Mouse (Mus musculus) lung, postnatal 36 days (tissue): ENCODE measurements around the gene Vps26a.
"Not testable (repeated sequence)": the region's sequence is repeated elsewhere in the genome, so short reads cannot be mapped to it uniquely, and the experiment has no call there.

Experiments
- DNase-seq: peaks from one replicate; pipeline ENCODE4 v3.0.0; 2022; ENCODE audit warnings: mixed read lengths

Gene Vps26a

DNA sequence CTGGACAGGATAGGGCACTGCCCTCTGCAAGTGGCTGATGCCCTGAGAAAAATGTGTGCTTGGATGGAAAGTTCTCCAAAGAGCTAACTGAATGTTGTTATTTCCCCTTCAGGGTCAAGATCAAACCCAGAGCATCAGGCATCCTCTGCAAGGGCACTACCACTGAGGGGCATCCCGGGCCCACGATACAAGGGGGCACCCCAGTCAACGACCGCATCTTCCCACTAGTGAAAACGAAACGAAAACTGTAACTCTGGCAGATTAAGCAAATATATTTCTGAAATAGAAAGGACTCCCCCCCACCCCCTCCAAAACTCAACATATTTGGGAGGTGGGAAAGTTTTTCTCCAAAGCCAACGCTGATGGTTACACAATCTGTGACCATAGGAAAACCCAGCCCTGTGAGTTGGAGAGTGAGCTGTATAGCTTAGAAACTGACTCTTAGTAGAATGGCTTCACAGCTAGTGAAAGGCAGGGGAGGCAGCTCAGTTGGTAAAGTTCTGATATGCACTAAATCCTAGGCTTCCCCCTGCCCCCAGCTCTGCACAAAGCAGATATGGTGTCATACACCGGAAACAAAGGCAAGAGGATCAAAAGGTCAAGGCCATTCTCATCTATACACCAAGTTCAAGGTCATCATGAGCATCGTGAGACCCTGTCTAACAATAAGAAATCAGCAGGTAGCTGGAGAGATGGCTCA, 14.5 kb upstream of the Vps26a start:
- no peak for DNase-seq

DNA sequence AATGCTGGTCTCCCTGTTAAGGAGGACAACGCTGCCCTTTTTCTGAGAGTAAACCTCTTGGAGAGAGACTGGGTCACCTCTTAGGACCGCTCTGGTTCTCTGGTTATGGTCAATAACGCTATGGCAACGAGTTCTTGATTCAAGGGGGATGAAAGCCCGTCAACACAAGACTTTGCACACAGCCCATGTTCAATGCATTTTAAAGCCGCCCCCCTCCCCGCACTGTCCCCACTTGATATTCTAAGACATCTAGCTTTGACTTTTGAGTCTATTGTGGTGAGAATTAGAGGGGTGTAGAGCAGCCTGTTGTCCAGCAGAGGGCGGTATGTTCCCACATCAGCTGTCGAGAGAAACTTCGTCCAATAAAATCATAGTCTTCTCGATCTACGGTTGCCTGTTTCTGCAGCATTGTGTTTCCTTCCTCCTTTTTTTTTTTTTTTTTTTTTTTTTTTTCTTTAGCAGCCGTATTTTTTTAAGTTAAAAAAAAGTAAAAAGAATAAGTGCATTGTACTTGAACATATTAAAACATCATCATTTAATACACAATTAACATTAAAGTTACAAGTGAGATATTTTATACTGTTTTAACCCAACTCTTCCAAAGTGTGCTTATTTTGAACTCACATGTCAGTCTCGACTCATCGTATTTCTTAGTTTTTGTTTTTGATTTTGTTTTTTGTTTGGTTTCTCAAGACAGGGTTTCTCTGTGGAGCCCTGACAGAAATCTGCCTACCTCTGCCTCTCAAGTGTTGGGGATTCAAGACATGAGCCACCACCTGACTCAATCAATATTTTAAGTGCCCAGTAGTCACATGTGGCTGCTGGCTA, 13.7 kb upstream of the Vps26a start:
- DNase-seq: peak; percentile 78

DNA sequence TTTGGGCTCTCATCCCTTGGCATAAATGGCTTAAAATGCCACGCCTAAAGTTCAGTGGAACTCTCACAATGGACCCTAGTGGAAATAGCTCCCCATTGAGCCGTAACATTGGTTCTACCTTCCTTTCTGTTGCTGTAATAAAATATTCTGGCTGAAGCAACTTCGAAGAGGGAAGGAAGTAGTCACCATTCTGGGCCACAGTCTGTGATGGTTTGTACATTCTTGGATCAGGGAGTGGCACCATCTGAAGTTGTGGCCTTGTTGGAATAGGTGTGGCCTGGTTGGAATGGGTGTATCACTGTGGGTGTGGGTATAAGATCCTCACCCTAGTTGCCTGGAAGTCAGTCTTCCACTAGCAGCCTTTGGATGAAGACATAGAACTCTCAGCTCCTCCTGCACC, 5.1 kb upstream of the Vps26a start:
- not testable (repeated sequence) for DNase-seq

DNA sequence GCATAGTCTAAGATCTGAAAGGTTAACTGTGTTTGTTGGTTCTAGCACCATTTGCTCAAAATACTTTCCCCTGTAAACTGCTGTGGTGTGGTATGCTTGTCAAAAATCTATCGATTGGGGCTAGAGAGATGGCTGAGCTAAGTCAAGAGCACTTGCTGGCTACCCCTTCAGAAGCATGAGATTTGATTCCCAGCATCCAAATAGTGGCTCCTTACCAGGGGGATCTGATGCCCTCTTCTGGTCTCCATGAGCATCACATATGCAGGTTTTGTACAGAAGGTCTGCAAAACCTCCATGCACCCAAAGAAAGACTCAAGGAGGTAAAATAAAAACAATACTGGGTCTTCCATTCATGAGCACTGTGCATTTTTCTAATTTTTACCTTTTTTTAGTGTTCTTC, 1.7 kb upstream of the Vps26a start:
- peak; percentile 79 for DNase-seq

DNA sequence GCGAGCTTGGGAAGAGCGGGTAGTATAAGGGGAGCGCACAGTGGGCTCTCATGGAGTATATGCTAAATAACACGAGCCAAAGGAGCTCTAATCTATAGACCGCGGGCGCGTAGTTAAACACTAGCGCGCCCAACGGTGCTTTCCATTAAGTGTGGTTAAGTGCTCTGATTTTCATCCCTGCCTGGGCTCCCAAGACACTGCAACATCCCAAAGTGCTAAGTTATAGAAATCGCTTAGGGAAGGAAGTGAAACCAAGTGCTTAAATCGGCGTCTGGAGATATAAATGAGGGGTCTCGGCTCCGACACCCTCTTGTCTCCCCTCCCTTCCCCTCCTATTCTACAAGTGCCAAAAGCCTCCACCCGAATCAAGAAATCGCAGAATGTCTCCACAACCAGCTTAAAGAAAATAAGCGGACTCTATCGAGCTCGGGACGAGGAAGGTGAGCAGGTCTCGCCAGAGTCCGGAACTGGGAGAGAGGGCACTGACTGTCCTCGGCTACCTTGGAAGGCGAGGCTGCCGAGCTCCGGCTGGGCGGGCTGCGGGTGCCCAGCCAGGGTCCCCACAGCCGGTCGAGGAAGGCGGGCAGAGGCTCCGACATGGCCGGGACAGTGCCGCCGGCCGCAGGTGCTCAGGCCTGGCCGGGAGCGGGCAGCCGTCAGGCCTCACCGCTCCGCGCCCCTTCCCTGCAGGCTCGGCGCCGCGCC, 575 bp downstream of the Vps26a start:
- peak; percentile 51 for DNase-seq

DNA sequence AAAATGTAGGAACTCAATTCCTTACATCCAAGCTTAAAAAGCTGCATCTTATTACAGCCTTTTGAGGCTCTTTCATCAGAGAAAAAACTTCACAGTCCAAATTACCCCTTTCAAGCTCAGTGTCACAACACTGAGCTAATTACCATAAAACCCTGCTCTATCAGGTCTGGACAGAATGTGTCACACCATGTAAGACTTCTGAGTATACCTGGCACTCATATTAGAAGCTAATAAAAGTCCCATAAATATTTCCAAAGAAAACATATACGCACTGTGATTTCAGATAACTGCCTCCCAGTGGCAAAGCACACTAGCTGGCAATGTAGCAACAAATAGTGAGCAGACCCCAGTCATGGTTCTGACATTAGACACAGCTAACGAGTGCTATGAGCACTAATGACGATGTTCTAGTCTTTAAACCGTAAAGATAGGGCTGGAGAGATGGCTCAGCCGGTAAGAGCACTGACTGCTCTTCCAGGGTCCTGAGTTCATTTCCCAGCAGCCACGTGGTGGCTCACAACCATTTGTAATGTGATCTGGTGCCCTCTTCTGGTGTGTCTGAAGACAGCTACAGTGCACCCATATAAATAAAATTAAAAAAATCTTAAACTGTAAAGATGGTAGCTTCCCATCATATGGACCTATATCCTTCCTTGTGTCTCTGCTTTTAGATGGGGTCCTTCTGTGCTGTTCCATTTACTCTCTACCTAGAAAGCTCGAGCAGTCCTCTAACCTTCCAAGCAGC, 5.3 kb downstream of the Vps26a start:
- no peak for DNase-seq

DNA sequence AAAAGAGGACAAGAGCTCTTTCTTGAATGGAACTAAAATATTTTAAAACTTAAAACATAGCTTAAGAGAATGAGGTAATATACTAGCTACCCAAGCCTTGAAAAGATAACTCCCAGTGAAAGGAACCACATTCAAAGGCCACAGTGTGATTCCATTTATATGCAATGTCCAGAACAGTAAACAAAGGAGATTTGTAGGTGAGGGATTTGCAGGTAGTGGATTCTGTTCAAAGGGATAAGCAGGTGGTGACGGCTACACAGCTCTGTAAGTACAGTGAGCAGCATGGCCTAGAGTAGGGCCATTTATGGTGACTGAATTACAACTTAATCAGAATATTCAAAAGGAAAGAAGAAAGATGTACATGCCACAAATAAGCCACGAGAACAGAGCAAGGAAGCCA, 9.6 kb downstream of the Vps26a start:
- no peak for DNase-seq

DNA sequence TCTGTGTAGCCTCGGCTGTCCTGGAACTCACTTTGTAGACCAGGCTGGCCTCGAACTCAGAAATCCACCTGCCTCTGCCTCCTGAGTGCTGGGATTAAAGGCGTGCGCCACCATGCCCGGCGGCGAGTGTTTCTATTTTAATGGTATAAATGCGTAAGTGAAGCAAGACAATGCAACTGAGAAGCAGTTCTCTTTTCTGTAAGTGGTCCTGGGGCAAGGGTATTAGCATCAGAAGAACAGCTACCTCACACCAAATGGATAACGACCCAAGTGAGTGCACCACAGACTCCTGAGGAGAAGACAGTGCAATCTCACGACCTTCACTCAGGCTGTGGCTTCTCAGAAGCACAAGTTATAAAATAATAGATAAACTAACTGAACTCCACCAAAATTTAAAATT, 11.7 kb downstream of the Vps26a start:
- DNase-seq: no peak

DNA sequence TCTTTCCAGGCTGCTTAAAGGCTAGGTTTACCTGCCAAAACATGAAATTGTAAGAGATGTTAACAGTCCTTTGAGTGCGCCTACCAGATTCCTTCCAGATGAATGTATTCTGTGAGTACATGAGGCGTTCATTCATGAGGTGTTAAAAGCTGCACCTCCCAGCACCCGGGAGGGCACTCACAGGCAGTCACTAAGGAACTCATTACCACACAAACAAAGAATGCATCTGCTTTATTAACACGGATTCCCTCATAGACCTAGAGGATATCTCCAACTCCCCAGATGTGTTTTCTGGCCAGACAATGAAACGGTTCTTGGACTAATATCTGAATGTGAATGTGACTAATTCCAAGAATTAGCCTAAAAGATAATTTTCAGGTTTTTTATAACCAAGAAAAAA, 15.5 kb downstream of the Vps26a start:
- no peak for DNase-seq

DNA sequence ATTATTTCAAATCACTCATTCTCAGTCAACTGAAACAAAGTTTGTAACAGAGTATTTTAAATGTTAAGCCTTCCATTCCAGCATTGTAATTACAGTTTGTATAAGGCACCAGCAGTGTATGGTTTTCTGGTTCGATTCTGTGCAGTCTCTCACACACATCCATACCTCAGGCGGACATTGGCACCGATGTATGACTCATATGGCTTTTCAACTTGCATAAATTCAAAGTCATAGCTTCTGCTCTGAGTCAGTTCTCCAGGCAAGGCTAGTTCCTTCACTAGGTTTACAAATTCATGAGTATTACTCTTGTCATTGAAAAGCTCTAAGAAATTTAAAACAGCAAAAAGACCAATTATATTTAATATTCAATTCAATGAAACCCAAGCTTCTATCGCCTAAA, 16.9 kb downstream of the Vps26a start:
- no peak for DNase-seq

DNA sequence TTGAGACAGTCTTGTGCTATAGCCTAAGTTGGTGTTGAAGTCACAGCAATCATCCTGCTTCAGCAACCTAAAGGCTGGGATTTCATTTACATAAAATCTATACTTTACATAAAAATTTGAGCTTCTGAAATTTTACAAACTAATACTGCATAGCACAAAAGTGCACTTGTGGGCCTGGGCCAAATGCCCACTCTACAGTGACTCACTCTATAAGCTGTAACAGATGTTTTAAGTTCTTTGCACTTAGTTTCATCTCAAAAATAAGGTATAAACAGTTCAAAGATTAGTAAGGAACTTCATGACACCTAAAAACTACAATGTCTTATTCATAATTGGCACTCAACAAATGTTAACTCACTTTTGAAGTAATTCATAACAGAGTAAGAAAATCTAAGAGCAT, 25.3 kb downstream of the Vps26a start:
- no peak for DNase-seq

DNA sequence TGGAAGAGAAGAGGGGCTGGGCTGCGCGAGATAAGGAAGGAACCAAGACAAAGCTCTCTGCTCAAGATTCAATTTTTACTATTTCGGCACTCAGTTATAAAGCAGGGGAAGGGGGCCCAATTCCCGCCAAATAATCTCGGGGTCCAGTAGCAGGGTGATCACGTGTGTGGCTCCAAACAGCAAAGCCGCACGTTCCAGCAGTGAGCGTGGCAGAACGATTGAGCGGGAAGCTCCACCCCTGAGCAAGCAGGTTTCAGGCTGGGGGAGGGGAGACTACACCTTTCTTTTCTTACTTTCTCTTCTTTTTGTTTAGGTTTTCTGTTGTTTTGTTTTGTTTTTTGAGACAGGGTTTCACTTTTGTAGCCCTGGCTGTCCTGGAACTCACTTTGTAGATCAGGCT, 34.6 kb downstream of the Vps26a start:
- DNase-seq: not testable (repeated sequence)

DNA sequence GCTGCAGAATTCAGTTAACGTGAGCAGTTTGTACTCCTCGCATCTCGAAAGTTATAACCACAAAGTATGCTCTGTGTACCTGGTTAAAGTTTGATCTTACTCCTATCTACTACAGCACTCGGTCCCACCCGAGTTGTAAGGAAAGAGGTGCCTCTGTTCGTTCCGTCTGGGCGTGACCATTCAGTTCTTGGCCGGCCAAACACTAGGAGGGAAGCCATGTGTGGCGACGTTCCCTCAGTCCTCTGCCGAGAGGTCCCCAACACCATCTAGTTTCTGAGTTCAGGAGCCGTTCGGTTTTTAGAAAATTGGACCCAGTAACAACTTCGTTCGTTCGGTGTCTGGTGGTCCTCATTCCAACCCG, 36.3 kb downstream of the Vps26a start:
- no peak for DNase-seq

DNA sequence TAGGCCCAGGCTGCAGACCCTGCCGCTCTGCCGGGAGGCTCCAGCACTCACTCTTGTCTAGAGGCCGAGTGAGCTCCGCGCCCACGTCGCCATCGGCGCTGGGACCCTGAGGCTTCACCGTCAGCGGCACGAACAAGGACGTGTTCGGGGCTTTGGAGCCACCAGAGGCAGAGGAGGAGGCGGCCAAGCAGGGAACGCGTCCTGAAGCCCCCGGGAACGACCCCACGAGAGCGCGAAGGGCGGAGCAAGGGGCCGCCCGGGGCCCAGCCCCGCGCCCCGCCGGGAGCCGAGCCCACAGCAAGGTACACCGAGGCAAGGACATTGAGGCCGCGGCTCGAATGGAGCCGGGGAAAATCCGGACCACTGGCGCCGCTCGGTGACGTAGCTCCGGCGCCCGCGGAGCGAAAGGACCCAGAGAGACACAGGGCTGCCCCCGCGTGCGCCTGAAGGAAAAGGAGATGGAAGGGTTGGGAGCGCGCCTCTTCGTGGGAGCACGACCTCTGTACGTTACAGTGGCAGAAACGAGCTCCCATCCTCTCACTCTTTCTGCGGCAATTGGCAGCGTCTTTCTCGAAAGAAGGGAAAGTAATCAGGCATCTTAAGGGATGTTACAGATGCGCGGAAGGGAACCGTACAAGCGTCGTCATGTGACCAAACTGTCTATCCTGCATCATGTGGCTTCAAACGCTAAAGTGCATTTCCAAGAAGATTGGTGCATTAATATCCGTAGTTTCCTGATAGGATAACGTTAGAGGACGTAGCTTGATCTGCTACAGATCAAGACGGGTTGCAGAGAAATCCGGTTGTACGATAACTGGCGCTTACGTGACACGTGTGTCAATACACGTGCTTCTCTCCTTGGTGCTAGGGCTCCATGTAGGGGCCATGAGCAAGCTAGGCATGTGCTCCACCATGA, 37.0 kb downstream of the Vps26a start, which contains the start of the genes 4930507D05Rik and Supv3l1:
Gene 4930507D05Rik (plus strand): TSS at position 126 of the 916 bp plus-strand sequence.
Gene Supv3l1 (minus strand): TSS at position 375 of the 916 bp plus-strand sequence.
- DNase-seq: peak; percentile 94

DNA sequence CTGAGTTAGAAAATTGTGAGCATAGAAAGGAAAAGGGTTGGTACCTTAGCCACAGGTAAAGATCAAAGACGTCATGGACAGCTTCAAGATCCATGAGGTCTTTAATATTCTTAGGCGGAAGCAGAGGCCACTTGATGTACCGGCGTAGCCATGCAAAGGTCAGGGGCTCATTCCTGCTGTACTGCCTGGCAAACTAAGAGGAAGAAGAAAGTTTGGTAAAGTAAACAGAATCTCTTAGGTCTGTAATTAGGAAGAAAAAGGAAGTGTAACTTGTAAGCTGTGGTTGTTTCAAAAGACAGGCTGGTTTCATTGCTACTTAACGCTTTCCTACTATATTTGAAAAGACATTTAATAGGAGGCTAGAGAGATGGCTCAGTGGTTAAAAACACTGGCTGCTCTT, 56.2 kb downstream of the Vps26a start:
- DNase-seq: no peak

DNA sequence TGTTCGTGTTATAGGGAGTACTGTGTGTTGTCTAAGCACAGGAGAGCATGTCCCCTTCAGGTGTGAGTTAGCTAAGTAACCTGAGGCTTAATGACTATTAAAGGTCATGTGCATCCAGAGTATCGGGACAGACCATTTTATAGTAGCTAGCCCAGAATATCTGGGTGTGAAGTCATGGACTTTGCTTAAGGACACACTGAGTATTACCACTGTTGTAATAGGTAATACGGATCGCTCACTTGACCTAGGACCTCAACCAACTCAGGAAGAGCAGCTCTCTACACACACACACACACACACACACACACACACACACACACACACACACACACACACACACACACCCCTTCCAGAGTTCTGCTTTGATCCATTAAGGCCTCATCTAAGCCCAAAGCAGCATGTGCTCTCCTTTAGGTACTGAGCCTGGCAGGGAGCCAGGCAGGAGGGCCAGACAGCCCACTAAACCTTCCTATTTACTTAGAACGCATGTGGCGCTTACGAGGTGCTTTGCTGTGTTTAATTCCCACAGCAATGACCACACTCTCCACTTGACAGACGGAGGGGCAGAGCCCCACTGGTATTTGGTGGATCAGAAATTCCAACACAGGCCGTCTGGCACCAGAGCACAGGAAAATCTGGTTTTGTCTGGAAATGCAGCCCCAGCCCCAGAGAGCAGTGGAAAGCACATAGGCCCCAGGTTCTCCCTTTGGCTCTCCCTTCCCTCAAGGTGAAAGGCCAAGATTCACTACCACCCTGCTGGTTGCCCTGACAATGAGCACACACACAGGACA, 61.3 kb downstream of the Vps26a start:
- no peak for DNase-seq

DNA sequence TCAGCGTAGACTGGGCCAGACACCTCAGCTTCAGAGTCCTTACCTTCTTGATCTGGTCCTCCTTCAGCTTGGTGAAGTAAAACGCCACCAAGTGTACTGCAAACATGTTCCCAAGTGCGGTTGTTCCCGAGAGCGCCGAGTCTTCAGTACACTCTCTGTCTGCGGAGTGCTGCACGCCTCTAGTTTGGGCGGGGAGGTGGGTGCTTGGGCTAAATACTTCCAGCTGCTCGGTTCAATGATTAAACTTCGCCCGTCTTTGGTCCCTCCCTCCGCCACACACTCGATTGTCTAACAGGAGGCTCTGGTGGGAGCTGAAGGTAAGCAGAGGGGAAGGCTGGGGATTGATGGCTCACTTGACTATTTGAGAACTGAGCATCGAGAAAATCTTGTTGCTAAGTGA, 64.3 kb downstream of the Vps26a start, which contains the start of gene Hkdc1:
Gene Hkdc1 (minus strand): TSS at position 237 of the 400 bp plus-strand sequence.
- peak; percentile 67 for DNase-seq

DNA sequence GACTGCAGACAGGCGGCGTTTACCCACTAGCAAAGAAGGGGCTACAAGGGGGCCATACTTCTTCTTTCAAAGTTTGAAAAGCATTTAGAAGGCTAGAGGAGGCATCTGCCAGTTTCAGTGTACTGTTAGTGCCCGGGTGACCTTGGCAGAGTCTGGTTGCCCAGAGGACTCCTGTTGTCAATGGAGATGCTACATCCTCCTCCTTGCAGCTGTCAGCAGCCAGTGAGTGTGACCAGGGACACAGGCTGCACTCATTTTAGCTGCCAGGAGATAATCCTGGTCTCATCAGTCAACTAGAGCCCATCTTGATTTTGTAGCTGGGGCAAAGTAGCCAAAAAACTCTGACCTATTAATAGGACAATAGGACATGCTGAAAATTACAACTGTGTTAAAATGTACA, 65.5 kb downstream of the Vps26a start:
- no peak for DNase-seq

DNA sequence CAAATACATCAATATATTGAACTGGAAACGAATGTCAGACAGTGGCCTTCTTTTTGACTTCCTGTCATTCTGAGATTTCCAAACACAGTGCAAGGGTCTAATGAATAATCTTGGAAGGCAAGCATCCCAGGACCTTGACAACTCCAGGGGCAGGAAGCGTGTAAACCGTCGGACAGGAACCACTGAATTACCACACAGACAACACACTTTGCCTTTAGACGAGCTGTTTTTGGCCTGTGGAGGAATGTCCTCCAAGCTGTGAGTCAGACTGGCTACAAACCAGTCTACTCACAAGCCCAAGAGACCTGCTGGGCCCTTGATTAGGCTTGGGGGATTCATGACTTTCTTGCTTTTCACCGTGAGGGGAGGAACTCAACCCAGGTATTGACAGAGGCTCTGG, 66.2 kb downstream of the Vps26a start:
- DNase-seq: no peak

DNA sequence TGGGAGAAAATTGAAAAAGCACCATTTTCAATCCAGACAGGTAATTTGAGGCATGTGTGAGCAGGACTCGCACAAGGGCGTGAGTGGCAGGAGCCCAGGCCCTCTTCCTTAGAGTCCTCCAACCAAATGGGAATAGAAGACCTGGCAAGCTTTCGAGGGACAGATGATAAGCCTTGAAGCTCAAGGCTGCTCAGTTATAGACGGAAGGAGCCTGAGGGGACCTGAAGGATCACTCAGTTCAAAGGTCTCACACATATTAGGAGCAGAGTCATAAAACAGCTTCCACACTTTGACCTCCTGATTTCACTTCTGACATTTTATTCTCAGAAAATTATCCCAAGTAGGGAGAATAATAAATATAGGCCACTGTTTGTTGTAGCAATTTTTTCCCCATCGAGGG, 67.2 kb downstream of the Vps26a start:
- DNase-seq: no peak

DNA sequence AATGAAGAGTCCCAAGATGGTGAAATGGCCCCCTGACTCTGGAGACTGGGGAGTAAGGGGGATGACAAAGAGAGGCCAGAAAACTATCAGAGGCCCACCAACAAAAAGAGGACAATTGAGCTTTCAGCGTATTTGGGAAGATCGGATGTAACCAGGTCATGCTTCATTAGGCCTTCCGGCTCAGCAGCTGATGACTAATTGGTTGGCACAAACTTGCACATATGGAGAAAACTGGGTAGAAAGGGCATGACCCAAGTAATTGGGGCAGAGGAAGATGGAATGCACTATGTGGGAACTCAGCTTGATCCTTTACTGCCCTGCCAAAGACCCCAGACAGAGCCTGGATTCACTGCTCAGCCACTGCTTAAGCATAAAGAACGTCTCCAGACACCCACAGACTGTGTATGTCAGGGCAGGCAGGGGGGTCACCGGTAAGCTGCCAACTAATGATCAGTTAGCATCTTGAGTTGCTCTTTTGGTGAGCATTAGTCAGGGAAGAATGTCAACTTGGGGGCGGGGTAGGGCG, 67.7 kb downstream of the Vps26a start:
- no peak for DNase-seq
